Mouse (Mus musculus) brown adipose tissue, adult 24 weeks (tissue): Measurements from ENCODE around the gene Cox5b. TPM values are rescaled to one million over a fixed set of nuclear protein-coding genes. Genes with fewer than 3 reads are reported as not detected.
A peak's percentile ranks its signal among the peaks of the same experiment; 100 is the strongest.

ENCODE experiments used
- H3K27ac ChIP-seq: fragments of 200-500 bp; replicated peaks from 2 replicates; pipeline ENCODE4 v1.5.1; 2012; ENCODE audit warnings: low read depth, mild to moderate bottlenecking, low read length
- H3K4me1 ChIP-seq: fragments of 200-500 bp; 2 replicates; pipeline ENCODE4 v1.6.1; 2012; ENCODE audit warnings: low read length, mixed read lengths; ENCODE audit not compliant: control insufficient read depth, insufficient read depth, insufficient read length
- H3K4me3 ChIP-seq: fragments of 200-500 bp; 2 replicates; pipeline ENCODE4 v1.5.1; 2012; ENCODE audit warnings: low read depth, mild to moderate bottlenecking, low read length, moderate library complexity; ENCODE audit not compliant: insufficient read depth
- polyA plus RNA-seq: library from polyadenylated mRNA; stranded (reverse); fragments of >200 nt; gene quantifications from 2 replicates; pipeline ENCODE4 v1.2.4, GENCODE M21; 2012; ENCODE audit not compliant: missing spikeins, insufficient read depth, insufficient read length

Cox5b gene
- polyA plus RNA-seq, 1 experiment: 6,142 TPM

GRCm38 (mm10) chr1:36709854-36710280, 18.6 kb downstream of the Cox5b start, which contains the start of gene 4933424G06Rik:
Gene 4933424G06Rik, plus strand, starts transcription at chr1:36710149.
- Histone ChIP-seq H3K4me1 (peaks cover 9% of the 10 kb centered on the region), H3K4me3 (peak within 1 kb of the TSS; percentile 90)

GRCm38 (mm10) chr1:36711104-36711503, 19.9 kb downstream of the Cox5b start:
- Histone ChIP-seq H3K4me3 (no peak overlapping the region), H3K27ac (no peak overlapping the region), H3K4me1 (peaks cover 9% of the 10 kb centered on the region)

More at GRCm38 (mm10) chr1:36709854-36710280, 18.6 kb downstream of the Cox5b start, which contains the start of gene 4933424G06Rik:
- H3K27ac ChIP-seq: peak within 1 kb of the TSS; percentile 45

- H3K4me3 ChIP-seq: no peak within 1 kb of the TSS
These were observed 23.1 kb downstream of the Cox5b start, which contains the start of gene Actr1b for GRCm38 (mm10) chr1:36714311-36714710. Gene Actr1b, minus strand, starts transcription at chr1:36714422.

GRCm38 (mm10) chr1:36718786-36719185, 27.5 kb downstream of the Cox5b start:
- no peak overlapping the region for H3K4me3 ChIP-seq
- no peak overlapping the region for H3K27ac ChIP-seq
- no peaks in the 10 kb centered on the region for H3K4me1 ChIP-seq

More at GRCm38 (mm10) chr1:36714311-36714710, 23.1 kb downstream of the Cox5b start, which contains the start of gene Actr1b:
- no peaks in the 10 kb centered on the region for H3K4me1 ChIP-seq
- no peak within 1 kb of the TSS for H3K27ac ChIP-seq

- H3K4me1 ChIP-seq: no peaks in the 10 kb centered on the region
- H3K27ac ChIP-seq: no peak overlapping the region
- no peak overlapping the region for H3K4me3 ChIP-seq
These were observed 32.2 kb downstream of the Cox5b start for GRCm38 (mm10) chr1:36723146-36724056.

GRCm38 (mm10) chr1:36724057-36724431, 32.8 kb downstream of the Cox5b start:
- Histone ChIP-seq H3K27ac (no peak overlapping the region), H3K4me1 (no peaks in the 10 kb centered on the region), H3K4me3 (no peak overlapping the region)

GRCm38 (mm10) chr1:36737300-36737699, 46.1 kb downstream of the Cox5b start:
- Histone ChIP-seq H3K4me3 (no peak overlapping the region), H3K27ac (no peak overlapping the region), H3K4me1 (no peaks in the 10 kb centered on the region)

- no peaks in the 10 kb centered on the region for H3K4me1 ChIP-seq
- H3K27ac ChIP-seq: no peak overlapping the region
- H3K4me3 ChIP-seq: no peak overlapping the region
These were observed 48.0 kb downstream of the Cox5b start for GRCm38 (mm10) chr1:36739231-36739630.

GRCm38 (mm10) chr1:36743046-36743445, 51.8 kb downstream of the Cox5b start:
- no peak overlapping the region for H3K27ac ChIP-seq
- H3K4me1 ChIP-seq: no peaks in the 10 kb centered on the region
- no peak overlapping the region for H3K4me3 ChIP-seq

Other genes with a start within 250 kb of the Cox5b start
- 25.6 and 26.7 TPM in 2 replicates for gene Lman2l, start 246.2 kb upstream of the Cox5b start, polyA plus RNA-seq
- 1.5 TPM in 2 replicates for gene Cnnm4, start 219.8 kb upstream of the Cox5b start, polyA plus RNA-seq
- gene Cnnm3, start 179.6 kb upstream of the Cox5b start, polyA plus RNA-seq: 7.2 and 7.3 TPM in 2 replicates
- 17.9 and 25.2 TPM in 2 replicates for gene Ankrd23, start 154.6 kb upstream of the Cox5b start, polyA plus RNA-seq
- 4.1 and 7.8 TPM in 2 replicates for gene Gm42417, start 152.0 kb upstream of the Cox5b start, polyA plus RNA-seq
- 5.0 and 8.4 TPM in 2 replicates for gene Ankrd39, start 144.0 kb upstream of the Cox5b start, polyA plus RNA-seq
- 4.1 and 6.7 TPM in 2 replicates for gene Sema4c, start 133.1 kb upstream of the Cox5b start, polyA plus RNA-seq
- gene Fam178b, start 8.3 kb upstream of the Cox5b start, polyA plus RNA-seq: not detected in 2 replicates
- gene 4933424G06Rik, start 18.7 kb downstream of the Cox5b start, polyA plus RNA-seq: not detected in 2 replicates
- gene Actr1b, start 23.0 kb downstream of the Cox5b start, polyA plus RNA-seq: 51.9 and 52.4 TPM in 2 replicates
- gene Zap70, start 70.3 kb downstream of the Cox5b start, polyA plus RNA-seq: not detected in 2 replicates